Mouse (Mus musculus) left cerebral cortex, adult 6 months (tissue): Measurements from ENCODE around the gene Olfr930. TPM values are rescaled to one million over a fixed set of nuclear protein-coding genes. Genes with fewer than 3 reads are reported as not detected.

Source experiments
- long read RNA-seq, 2 experiments: library from polyadenylated mRNA; unstranded; transcript quantifications; one replicate each; pipeline ENCODE4 v2.0.0; 2019 to 2020
- polyA plus RNA-seq: library from polyadenylated mRNA; unstranded; fragments of <200 nt; fragmentation: Nextera tagmentation; gene quantifications from 2 replicates; pipeline ENCODE4 v1.2.3, GENCODE M21; 2021

The Olfr930 gene
- polyA plus RNA-seq: not detected in 2 replicates
- long read RNA-seq, experiment 1: 0 reads
- long read RNA-seq, experiment 2: 0 reads

GRCm38 (mm10) chr9:38929509-38929908 is at the start of gene Olfr930:
Olfr930 (plus strand) TSS chr9:38929809.

GRCm38 (mm10) chr9:38972013-38972412 is 42.4 kb downstream of the Olfr930 start, which contains the start of gene Olfr933:
Olfr933 (plus strand) TSS chr9:38972313.

Other genes starting within 250 kb of the Olfr930 start
- not detected in 2 replicates for gene Olfr919, start 226.1 kb upstream of the Olfr930 start, polyA plus RNA-seq
- 4.6 and 5.1 TPM in 2 replicates for gene Vwa5a, start 211.5 kb upstream of the Olfr930 start, polyA plus RNA-seq
- gene Olfr920, start 177.5 kb upstream of the Olfr930 start, polyA plus RNA-seq: not detected in 2 replicates
- gene Olfr921, start 156.7 kb upstream of the Olfr930 start, polyA plus RNA-seq: not detected in 2 replicates
- not detected in 2 replicates for gene Olfr922, start 115.2 kb upstream of the Olfr930 start, polyA plus RNA-seq
- gene Olfr923, start 103.3 kb upstream of the Olfr930 start, polyA plus RNA-seq: not detected in 2 replicates
- gene Olfr924, start 85.4 kb upstream of the Olfr930 start, polyA plus RNA-seq: not detected in 2 replicates
- gene Olfr26, start 74.7 kb upstream of the Olfr930 start, polyA plus RNA-seq: not detected in 2 replicates
- gene Olfr926, start 52.7 kb upstream of the Olfr930 start, polyA plus RNA-seq: not detected in 2 replicates
- gene Olfr933, start 42.5 kb downstream of the Olfr930 start, polyA plus RNA-seq: not detected in 2 replicates
- gene Olfr934, start 58.5 kb downstream of the Olfr930 start, polyA plus RNA-seq: not detected in 2 replicates
- gene Olfr935, start 69.9 kb downstream of the Olfr930 start, polyA plus RNA-seq: not detected in 2 replicates
- gene Olfr146, start 93.6 kb downstream of the Olfr930 start, polyA plus RNA-seq: not detected in 2 replicates
- gene Olfr937, start 135.1 kb downstream of the Olfr930 start, polyA plus RNA-seq: not detected in 2 replicates
- not detected in 2 replicates for gene Olfr938, start 149.1 kb downstream of the Olfr930 start, polyA plus RNA-seq
- gene Olfr27, start 198.3 kb downstream of the Olfr930 start, polyA plus RNA-seq: not detected in 2 replicates
- 0.01 TPM in 1 of 2 replicates, not detected in the other for gene Olfr943, start 236.5 kb downstream of the Olfr930 start, polyA plus RNA-seq